Mouse (Mus musculus): ENCODE data around the gene Hist1h3b. TPM values are rescaled to one million over a fixed set of nuclear protein-coding genes. Genes with fewer than 3 reads are reported as not detected.
"Not testable (repeated sequence)": the region's sequence is repeated elsewhere in the genome, so short reads cannot be mapped to it uniquely, and the experiment has no call there.

The Hist1h3b gene
- 4.9 and 6.7 TPM in 2 replicates for polyA plus RNA-seq (2015; fragmentation: Nextera tagmentation; extraction: Ambion mirVana)

GRCm38 (mm10) chr13:23752067-23752741 is at the start of gene Hist1h3b:
Gene Hist1h3b (plus strand): TSS chr13:23752267.
- H3K9me3 ChIP-seq (ENCODE audit: control insufficient read depth, low read length); H3K36me3 ChIP-seq (ENCODE audit: control insufficient read depth, insufficient read depth); H3K27me3 ChIP-seq (replicated peaks; ENCODE audit: control insufficient read depth, insufficient read depth, low read length): not testable (repeated sequence)
- H3K9ac ChIP-seq (replicated peaks; ENCODE audit: low read depth, low read length) = peak within 1 kb of the TSS; percentile 57
- peak within 1 kb of the TSS; percentile 74 for H3K4me2 ChIP-seq (ENCODE audit: low read length)
- H3K4me1 ChIP-seq (replicated peaks; ENCODE audit: control insufficient read depth, insufficient read depth, low read length) = peaks cover 12% of the 10 kb centered on the region
- under 1% methylated on average over 15 of the region's 47 CpGs for WGBS
- H3K4me3 ChIP-seq (replicated peaks; ENCODE audit: low read length) = peak within 1 kb of the TSS; percentile 51
- peak within 1 kb of the TSS; percentile 96 for H3K27ac ChIP-seq (ENCODE audit: low read length)
- ATAC-seq = peak; percentile 82

GRCm38 (mm10) chr13:23702801-23703200 is 49.3 kb upstream of the Hist1h3b start:
- not testable (repeated sequence) for H3K9ac ChIP-seq (replicated peaks; ENCODE audit: low read depth, low read length); H3K4me2 ChIP-seq (ENCODE audit: low read length); H3K4me3 ChIP-seq (replicated peaks; ENCODE audit: low read length); ATAC-seq; H3K9me3 ChIP-seq (ENCODE audit: control insufficient read depth, low read length); H3K27me3 ChIP-seq (replicated peaks; ENCODE audit: control insufficient read depth, insufficient read depth, low read length); H3K27ac ChIP-seq (ENCODE audit: low read length); H3K36me3 ChIP-seq (ENCODE audit: control insufficient read depth, insufficient read depth); H3K4me1 ChIP-seq (replicated peaks; ENCODE audit: control insufficient read depth, insufficient read depth, low read length)
- WGBS = 86% methylated on average over 2 of the region's 2 CpGs

- Histone ChIP-seq H3K36me3 (ENCODE audit: control insufficient read depth, insufficient read depth) (no peaks in the 10 kb centered on the region), H3K27ac (ENCODE audit: low read length) (no peak overlapping the region), H3K9me3 (ENCODE audit: control insufficient read depth, low read length) (no peaks in the 10 kb centered on the region), H3K4me3 (replicated peaks; ENCODE audit: low read length) (no peak overlapping the region), H3K4me2 (ENCODE audit: low read length) (no peak overlapping the region), H3K4me1 (replicated peaks; ENCODE audit: control insufficient read depth, insufficient read depth, low read length) (peaks cover 12% of the 10 kb centered on the region), H3K9ac (replicated peaks; ENCODE audit: low read depth, low read length) (no peak overlapping the region), H3K27me3 (replicated peaks; ENCODE audit: control insufficient read depth, insufficient read depth, low read length) (no peaks in the 10 kb centered on the region)
- 97% methylated on average over 7 of the region's 7 CpGs for WGBS
- ATAC-seq = no peak
These were observed 46.2 kb upstream of the Hist1h3b start for GRCm38 (mm10) chr13:23705751-23706356.

GRCm38 (mm10) chr13:23706771-23707170 is 45.3 kb upstream of the Hist1h3b start:
- WGBS = 91% methylated on average over 12 of the region's 12 CpGs
- H3K36me3 ChIP-seq (ENCODE audit: control insufficient read depth, insufficient read depth) = no peaks in the 10 kb centered on the region
- H3K27me3 ChIP-seq (replicated peaks; ENCODE audit: control insufficient read depth, insufficient read depth, low read length) = no peaks in the 10 kb centered on the region; the same call in 1 of the 2 replicates

GRCm38 (mm10) chr13:23708041-23708440 is 44.0 kb upstream of the Hist1h3b start:
- Histone ChIP-seq H3K4me1 (replicated peaks; ENCODE audit: control insufficient read depth, insufficient read depth, low read length) (peaks cover 12% of the 10 kb centered on the region), H3K4me2 (ENCODE audit: low read length) (no peak overlapping the region), H3K27ac (ENCODE audit: low read length) (no peak overlapping the region), H3K27me3 (replicated peaks; ENCODE audit: control insufficient read depth, insufficient read depth, low read length) (no peaks in the 10 kb centered on the region; the same call in 1 of the 2 replicates), H3K36me3 (ENCODE audit: control insufficient read depth, insufficient read depth) (no peaks in the 10 kb centered on the region), H3K9ac (replicated peaks; ENCODE audit: low read depth, low read length) (no peak overlapping the region), H3K9me3 (ENCODE audit: control insufficient read depth, low read length) (no peaks in the 10 kb centered on the region), H3K4me3 (replicated peaks; ENCODE audit: low read length) (no peak overlapping the region)
- ATAC-seq = no peak
- 87% methylated on average over 4 of the region's 4 CpGs for WGBS

More at GRCm38 (mm10) chr13:23706771-23707170, 45.3 kb upstream of the Hist1h3b start:
- Histone ChIP-seq H3K4me3 (replicated peaks; ENCODE audit: low read length) (no peak overlapping the region), H3K9me3 (ENCODE audit: control insufficient read depth, low read length) (no peaks in the 10 kb centered on the region), H3K4me2 (ENCODE audit: low read length) (no peak overlapping the region), H3K9ac (replicated peaks; ENCODE audit: low read depth, low read length) (no peak overlapping the region), H3K27ac (ENCODE audit: low read length) (no peak overlapping the region), H3K4me1 (replicated peaks; ENCODE audit: control insufficient read depth, insufficient read depth, low read length) (peaks cover 12% of the 10 kb centered on the region)
- ATAC-seq = no peak

- Histone ChIP-seq H3K27ac (ENCODE audit: low read length) (no peak overlapping the region), H3K27me3 (replicated peaks; ENCODE audit: control insufficient read depth, insufficient read depth, low read length) (no peaks in the 10 kb centered on the region; the same call in 1 of the 2 replicates), H3K4me3 (replicated peaks; ENCODE audit: low read length) (no peak overlapping the region), H3K4me2 (ENCODE audit: low read length) (no peak overlapping the region), H3K9ac (replicated peaks; ENCODE audit: low read depth, low read length) (no peak overlapping the region), H3K36me3 (ENCODE audit: control insufficient read depth, insufficient read depth) (no peaks in the 10 kb centered on the region), H3K4me1 (replicated peaks; ENCODE audit: control insufficient read depth, insufficient read depth, low read length) (peaks cover 12% of the 10 kb centered on the region), H3K9me3 (ENCODE audit: control insufficient read depth, low read length) (no peaks in the 10 kb centered on the region)
- WGBS = 82% methylated on average over 4 of the region's 4 CpGs
- no peak for ATAC-seq
These were observed 43.4 kb upstream of the Hist1h3b start for GRCm38 (mm10) chr13:23708654-23709053.

- H3K4me1 ChIP-seq (replicated peaks; ENCODE audit: control insufficient read depth, insufficient read depth, low read length) = peaks cover 12% of the 10 kb centered on the region
- no peak overlapping the region for H3K27ac ChIP-seq (ENCODE audit: low read length)
- no peaks in the 10 kb centered on the region for H3K36me3 ChIP-seq (ENCODE audit: control insufficient read depth, insufficient read depth)
- H3K9me3 ChIP-seq (ENCODE audit: control insufficient read depth, low read length) = no peaks in the 10 kb centered on the region
- ATAC-seq = no peak
- peak overlapping the region; percentile 35 for H3K4me3 ChIP-seq (replicated peaks; ENCODE audit: low read length)
- H3K9ac ChIP-seq (replicated peaks; ENCODE audit: low read depth, low read length) = peak overlapping the region; percentile 43
- 15% methylated on average over 15 of the region's 15 CpGs for WGBS
- H3K4me2 ChIP-seq (ENCODE audit: low read length) = peak overlapping the region; percentile 56
- no peaks in the 10 kb centered on the region; the same call in 1 of the 2 replicates for H3K27me3 ChIP-seq (replicated peaks; ENCODE audit: control insufficient read depth, insufficient read depth, low read length)
These were observed 42.2 kb upstream of the Hist1h3b start for GRCm38 (mm10) chr13:23709714-23710373.

- H3K27ac ChIP-seq (ENCODE audit: low read length) = no peak within 1 kb of the TSS
- ATAC-seq = 0 out of 2 replicates have a peak, but pooled peaks have one; percentile 40
- 5% methylated on average over 17 of the region's 17 CpGs for WGBS
These were observed 41.5 kb upstream of the Hist1h3b start, which contains the start of gene Hfe for GRCm38 (mm10) chr13:23710374-23711089. Gene Hfe (minus strand): TSS chr13:23710854.

More at GRCm38 (mm10) chr13:23710374-23711089, 41.5 kb upstream of the Hist1h3b start, which contains the start of gene Hfe:
- Histone ChIP-seq H3K4me2 (ENCODE audit: low read length) (peak within 1 kb of the TSS; percentile 56), H3K4me1 (replicated peaks; ENCODE audit: control insufficient read depth, insufficient read depth, low read length) (peaks cover 12% of the 10 kb centered on the region), H3K36me3 (ENCODE audit: control insufficient read depth, insufficient read depth) (no peaks in the 10 kb centered on the region), H3K27me3 (replicated peaks; ENCODE audit: control insufficient read depth, insufficient read depth, low read length) (no peaks in the 10 kb centered on the region; the same call in 1 of the 2 replicates), H3K9me3 (ENCODE audit: control insufficient read depth, low read length) (no peaks in the 10 kb centered on the region), H3K9ac (replicated peaks; ENCODE audit: low read depth, low read length) (peak within 1 kb of the TSS; percentile 43), H3K4me3 (replicated peaks; ENCODE audit: low read length) (peak within 1 kb of the TSS; percentile 35)
